Mouse (Mus musculus) liver, embryonic 14.5 days (tissue): ENCODE data around the gene Ppm1j.

Source experiments
- CTCF ChIP-seq: IDR thresholded peaks from 2 replicates; pipeline ENCODE4 v1.5.1; 2016; ENCODE audit warnings: antibody characterized with exemption, low read depth, control low read depth
- EP300 ChIP-seq: IDR thresholded peaks from 2 replicates; pipeline ENCODE4 v1.6.1; 2016; ENCODE audit warnings: antibody characterized with exemption, low read depth

- no peak for TF ChIP-seq CTCF
- TF ChIP-seq EP300 = no peak
Observed at GRCm38 (mm10) chr3:104815346-104815745, 34.5 kb downstream of the Ppm1j start.
